Mouse (Mus musculus) neural tube, embryonic 11.5 days (tissue): ENCODE results near the gene Slc44a3. TPM values are rescaled to one million over a fixed set of nuclear protein-coding genes. Genes with fewer than 3 reads are reported as not detected.
A peak's percentile ranks its signal among the peaks of the same experiment; 100 is the strongest.

Experiments
- ATAC-seq: fragments of 200-750 bp; cut with Nextera tagmentation; 2 replicates; pipeline ENCODE4 v1.8.0; 2017; ENCODE audit warnings: moderate number of reproducible peaks, mild to moderate bottlenecking, moderate TSS enrichment, moderate library complexity; ENCODE audit not compliant: insufficient read depth, low FRiP score, low TSS enrichment
- DNase-seq: peaks from one replicate; pipeline ENCODE4 v3.0.0-alpha.2; 2015; ENCODE audit warnings: low spot score
- H3K27ac ChIP-seq: fragments of 300-500 bp; sonication (generic); 2 replicates; pipeline ENCODE4 v1.5.1; 2014; ENCODE audit warnings: low read depth, mild to moderate bottlenecking, low read length
- H3K27me3 ChIP-seq: fragments of 300-500 bp; sonication (generic); 2 replicates; pipeline ENCODE4 v1.6.1; 2014; ENCODE audit warnings: mild to moderate bottlenecking, low read length, mixed read lengths; ENCODE audit not compliant: control insufficient read depth, insufficient read depth
- H3K36me3 ChIP-seq: fragments of 300-500 bp; sonication (generic); 2 replicates; pipeline ENCODE4 v1.6.1; 2014; ENCODE audit warnings: mild to moderate bottlenecking, low read length, moderate library complexity, mixed read lengths; ENCODE audit not compliant: control insufficient read depth, insufficient read depth
- H3K4me1 ChIP-seq: fragments of 300-500 bp; sonication (generic); 2 replicates; pipeline ENCODE4 v1.6.1; 2014; ENCODE audit warnings: low read length, mixed read lengths; ENCODE audit not compliant: control insufficient read depth, insufficient read depth
- H3K4me2 ChIP-seq: fragments of 300-500 bp; sonication (generic); 2 replicates; pipeline ENCODE4 v1.6.1; 2014; ENCODE audit warnings: low read depth, mild to moderate bottlenecking, moderate library complexity
- H3K4me3 ChIP-seq: fragments of 300-500 bp; sonication (generic); 2 replicates; pipeline ENCODE4 v1.5.1; 2014; ENCODE audit warnings: low read depth, low read length
- H3K9ac ChIP-seq: fragments of 300-500 bp; sonication (generic); 2 replicates; pipeline ENCODE4 v1.6.1; 2014; ENCODE audit warnings: mild to moderate bottlenecking, low read length
- H3K9me3 ChIP-seq: fragments of 300-500 bp; sonication (generic); 2 replicates; pipeline ENCODE4 v1.6.1; 2016; ENCODE audit warnings: low read length; ENCODE audit not compliant: control insufficient read depth
- WGBS: fragments of 180-500 bp; shearing (Covaris S2); extraction: QIAGEN DNeasy Blood & Tissue Kit; methylation state at CpG from one replicate; pipeline ENCODE4 v1.1.7; 2014; 5-methylcytosine and 5-hydroxymethylcytosine counted together
- polyA plus RNA-seq: library from polyadenylated mRNA; unstranded; fragments of >200 nt; fragmentation: Nextera tagmentation; extraction: Ambion mirVana; gene quantifications from 2 replicates; pipeline ENCODE4 v1.2.1, GENCODE M21; 2014

The Slc44a3 gene
- polyA plus RNA-seq, 1 experiment from 2014 or later, result 0.31 TPM

DNA sequence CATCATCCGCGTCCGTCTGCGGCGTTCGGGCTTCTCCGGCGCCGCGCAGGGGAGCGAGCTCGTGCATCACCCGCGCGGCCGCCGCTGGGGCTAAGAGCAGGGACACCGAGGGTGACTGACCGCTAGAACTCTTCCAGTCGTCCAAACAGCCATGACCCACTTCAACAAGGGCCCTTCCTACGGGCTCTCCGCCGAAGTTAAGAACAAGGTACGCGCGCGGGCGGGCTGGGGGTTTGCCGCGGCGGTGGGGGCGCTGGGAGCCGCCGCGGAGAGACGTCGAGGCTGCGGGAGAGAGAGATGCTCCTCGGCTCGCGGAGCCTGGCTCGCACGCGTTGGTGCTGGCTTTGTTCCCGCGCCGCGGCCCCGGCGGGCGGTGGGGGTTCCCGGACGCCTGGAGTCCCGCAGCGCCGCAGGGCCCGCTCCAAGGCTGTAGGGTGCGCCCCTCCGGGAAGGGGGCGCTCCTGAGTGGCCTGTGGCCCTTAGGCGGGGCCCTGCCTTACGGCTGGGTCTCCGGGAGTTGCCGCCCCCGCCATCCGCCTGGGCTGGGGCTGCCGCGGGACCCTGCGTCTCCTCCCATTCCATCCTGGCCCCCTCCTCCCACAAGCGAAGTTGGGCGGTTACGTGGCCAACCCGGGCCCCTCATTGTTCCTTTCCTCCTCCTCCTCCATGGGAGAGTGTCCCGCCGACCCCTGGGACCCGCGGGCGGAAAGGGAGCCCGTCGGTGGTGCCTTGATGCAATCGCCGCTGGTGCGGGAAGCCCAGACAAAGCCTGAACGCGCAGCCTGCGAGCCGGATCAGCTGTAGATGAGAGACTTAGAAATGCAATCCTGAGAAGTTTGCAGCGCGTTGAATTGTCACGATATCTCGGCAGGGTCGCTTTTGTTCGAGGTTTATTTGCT, 105.3 kb downstream of the Slc44a3 start:
- Histone ChIP-seq H3K4me1 (peaks cover 16% of the 10 kb centered on the region), H3K27ac (peak overlapping the region; percentile 99), H3K9ac (peak overlapping the region; percentile 98), H3K4me3 (peak overlapping the region; percentile 88), H3K9me3 (no peaks in the 10 kb centered on the region), H3K36me3 (no peaks in the 10 kb centered on the region), H3K27me3 (no peaks in the 10 kb centered on the region), H3K4me2 (peak overlapping the region; percentile 76)
- DNase-seq, result peak; percentile 88
- ATAC-seq, result peak; percentile 76
- under 1% methylated on average over 86 of the region's 93 CpGs for WGBS

DNA sequence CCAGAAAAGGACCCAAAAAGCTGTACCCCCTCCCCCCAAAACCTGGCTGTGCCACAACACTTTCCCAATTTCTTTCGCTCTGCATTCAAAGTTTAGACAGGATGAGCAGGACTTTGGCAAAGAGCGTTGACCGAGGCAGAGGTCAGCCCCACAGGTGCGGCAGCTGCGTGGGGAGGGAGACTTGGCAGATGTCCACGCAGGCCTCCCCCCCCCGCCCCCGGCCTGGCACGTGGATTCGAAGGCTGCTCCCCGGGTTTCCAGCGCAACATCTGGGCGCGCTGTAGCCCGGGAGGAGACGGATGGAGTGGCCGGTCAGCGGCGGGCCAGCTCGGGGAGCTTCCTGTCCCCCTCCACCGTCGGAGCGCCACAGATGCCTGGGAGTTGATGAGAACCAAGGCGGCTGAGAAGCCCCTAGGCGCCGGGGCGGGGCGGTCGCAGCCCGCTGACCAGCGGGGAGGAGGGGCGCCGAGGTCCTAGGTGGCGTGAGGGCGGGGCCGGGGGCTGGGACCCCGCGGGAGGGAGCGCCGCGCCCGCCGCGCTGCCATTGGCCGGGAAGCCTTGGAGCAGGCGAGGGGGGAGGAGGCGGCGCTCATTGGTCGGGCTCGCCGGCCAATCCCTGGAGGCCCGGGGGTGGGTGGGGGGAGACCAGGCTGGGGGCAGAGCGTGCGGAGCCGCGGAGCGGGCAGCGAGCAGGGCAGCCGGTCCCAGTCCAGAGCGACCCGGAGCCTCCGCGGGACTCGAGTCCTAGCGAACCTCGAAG, 106.2 kb downstream of the Slc44a3 start, which contains the start of gene Cnn3:
TSS of gene Cnn3 (plus strand) at position 637 of the 760 bp plus-strand sequence.
- H3K4me3 ChIP-seq, result peak within 1 kb of the TSS; percentile 88
- H3K4me2 ChIP-seq, result peak within 1 kb of the TSS; percentile 76
- DNase-seq, result peak; percentile 98
- no peaks in the 10 kb centered on the region for H3K9me3 ChIP-seq
- H3K4me1 ChIP-seq, result peaks cover 16% of the 10 kb centered on the region
- peak within 1 kb of the TSS; percentile 98 for H3K9ac ChIP-seq
- WGBS, result 1% methylated on average over 37 of the region's 66 CpGs
- H3K27ac ChIP-seq, result peak within 1 kb of the TSS; percentile 99
- peak; percentile 90 for ATAC-seq
- no peaks in the 10 kb centered on the region for H3K36me3 ChIP-seq
- H3K27me3 ChIP-seq, result no peaks in the 10 kb centered on the region

DNA sequence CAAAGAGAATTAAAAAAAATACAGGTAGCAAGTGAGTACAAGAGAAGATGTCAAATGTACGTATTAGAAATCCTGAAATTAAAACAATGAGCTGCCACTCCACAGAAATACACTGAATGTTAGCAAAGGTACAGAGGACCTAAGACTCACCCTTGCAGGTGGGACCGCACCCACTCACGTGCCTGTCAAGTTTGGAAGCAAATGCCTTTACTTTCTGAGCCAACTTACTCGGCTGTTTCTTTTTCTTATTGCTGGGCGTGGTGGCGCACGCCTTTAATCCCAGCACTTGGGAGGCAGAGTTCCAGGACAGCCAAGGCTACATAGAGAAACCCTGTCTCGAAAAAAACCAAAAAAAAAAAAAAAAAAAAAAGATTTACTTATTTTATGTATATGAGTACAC, 109.8 kb downstream of the Slc44a3 start:
- Histone ChIP-seq H3K27ac (no peak overlapping the region), H3K27me3 (no peaks in the 10 kb centered on the region), H3K4me2 (no peak overlapping the region), H3K4me3 (no peak overlapping the region), H3K4me1 (peaks cover 9% of the 10 kb centered on the region; the same call in 1 of the 2 replicates), H3K9me3 (no peaks in the 10 kb centered on the region), H3K9ac (no peak overlapping the region), H3K36me3 (no peaks in the 10 kb centered on the region)
- ATAC-seq (no peak), DNase-seq (no peak)
- 86% methylated on average over 8 of the region's 8 CpGs for WGBS

DNA sequence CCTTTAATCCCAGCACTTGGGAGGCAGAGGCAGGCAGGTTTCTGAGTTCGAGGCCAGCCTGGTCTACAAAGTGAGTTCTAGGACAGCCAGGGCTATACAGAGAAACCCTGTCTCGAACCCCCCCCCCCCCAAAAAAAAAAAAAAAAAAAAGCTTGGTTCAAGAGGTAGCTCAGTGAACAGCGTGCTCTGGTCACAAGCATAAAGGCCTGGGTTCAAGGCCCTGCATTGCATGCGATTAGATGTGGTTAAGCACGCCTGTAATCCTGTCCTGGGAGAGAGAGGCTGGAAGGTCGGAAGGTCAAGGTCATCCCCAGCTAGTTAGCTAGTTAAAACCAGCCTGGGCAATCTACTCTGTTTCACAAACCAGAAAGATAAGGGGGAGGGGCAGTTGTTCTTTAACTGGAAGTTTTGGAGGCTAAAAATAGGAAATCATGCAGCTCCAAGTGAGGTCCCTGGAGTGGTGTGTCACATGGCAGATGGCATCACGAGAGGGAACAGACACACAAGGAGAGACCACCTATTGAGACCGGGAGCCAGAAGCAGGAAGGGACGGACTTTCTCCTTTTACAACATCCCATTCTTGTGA, 113.3 kb downstream of the Slc44a3 start:
- DNase-seq (no peak), ATAC-seq (no peak)
- Histone ChIP-seq H3K9me3 (no peaks in the 10 kb centered on the region), H3K9ac (no peak overlapping the region), H3K27ac (no peak overlapping the region), H3K4me3 (no peak overlapping the region), H3K4me1 (peaks cover 5% of the 10 kb centered on the region; the same call in 1 of the 2 replicates), H3K36me3 (no peaks in the 10 kb centered on the region), H3K4me2 (no peak overlapping the region), H3K27me3 (no peaks in the 10 kb centered on the region)
- 74% methylated on average over 9 of the region's 9 CpGs for WGBS

DNA sequence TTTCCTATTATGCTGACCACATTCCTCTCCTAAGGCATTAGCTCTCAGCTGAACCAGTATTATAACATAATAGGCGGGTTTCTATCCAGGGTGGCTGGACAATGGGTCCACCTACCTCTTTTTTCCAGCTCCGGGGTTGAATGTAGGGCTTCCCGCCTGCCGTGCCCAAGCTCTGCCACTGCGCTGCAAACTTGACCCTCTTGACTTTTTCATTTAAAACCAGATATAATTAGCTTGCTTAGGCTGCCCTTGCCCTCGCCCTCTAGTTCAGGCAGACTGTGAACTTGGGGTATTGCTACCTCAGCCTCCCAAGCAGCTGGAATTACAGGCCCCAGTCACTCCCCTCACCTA, 114.0 kb downstream of the Slc44a3 start:
- H3K27me3 ChIP-seq, result no peaks in the 10 kb centered on the region
- H3K9ac ChIP-seq, result no peak overlapping the region
- H3K4me1 ChIP-seq, result peaks cover 5% of the 10 kb centered on the region; the same call in 1 of the 2 replicates
- 41% methylated on average over 6 of the region's 6 CpGs for WGBS
- ATAC-seq (peak; percentile 17; the same call in 1 of the 2 replicates), DNase-seq (no peak)
- H3K36me3 ChIP-seq, result no peaks in the 10 kb centered on the region
- no peak overlapping the region for H3K27ac ChIP-seq
- no peak overlapping the region for H3K4me3 ChIP-seq
- H3K9me3 ChIP-seq, result no peaks in the 10 kb centered on the region
- no peak overlapping the region for H3K4me2 ChIP-seq

DNA sequence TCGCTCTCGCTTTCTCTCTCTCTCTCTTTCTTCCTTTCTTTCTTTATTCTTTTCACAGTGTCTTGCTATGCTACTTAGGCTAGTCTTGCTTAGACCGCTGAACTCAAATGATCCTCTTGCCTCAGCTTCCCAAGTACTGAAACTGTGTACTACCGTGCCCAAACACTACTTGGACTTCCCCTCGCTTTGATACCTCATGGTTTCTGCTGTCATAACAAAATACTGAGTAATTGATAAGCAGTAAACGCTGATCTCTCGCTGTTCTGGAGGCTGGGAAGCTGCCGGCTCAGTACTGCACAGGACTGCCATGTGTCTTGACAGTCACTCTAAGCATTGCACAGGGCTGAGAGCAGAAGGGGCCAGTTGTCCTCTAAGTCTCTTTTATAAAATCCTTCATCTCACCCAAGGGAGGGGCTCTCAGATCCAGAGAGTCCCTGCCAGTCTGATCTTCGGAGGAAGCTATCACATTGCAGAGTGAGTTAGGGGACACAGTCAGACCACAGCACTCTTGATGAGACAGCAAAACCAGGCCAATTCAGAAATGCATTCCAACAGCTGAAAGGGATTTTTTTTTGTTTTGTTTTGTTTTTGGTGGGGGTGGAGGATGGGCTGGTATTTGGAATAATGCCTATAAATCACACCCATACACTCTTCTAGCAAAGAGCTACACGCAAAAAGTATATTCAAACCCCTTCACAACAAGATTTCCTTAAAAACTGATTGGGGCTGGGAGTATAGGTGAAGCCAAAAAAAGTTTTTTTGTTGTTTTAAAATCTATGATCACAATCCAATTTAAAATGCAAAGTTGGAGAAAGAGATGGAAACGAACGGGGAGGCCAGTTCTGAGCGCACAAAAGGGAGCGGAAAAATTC, 114.6 kb downstream of the Slc44a3 start:
- no peak overlapping the region for H3K9ac ChIP-seq
- 64% methylated on average over 14 of the region's 14 CpGs for WGBS
- no peak for ATAC-seq
- H3K27me3 ChIP-seq, result no peaks in the 10 kb centered on the region
- no peak overlapping the region for H3K4me2 ChIP-seq
- DNase-seq, result no peak
- H3K4me3 ChIP-seq, result no peak overlapping the region
- peaks cover 5% of the 10 kb centered on the region; the same call in 1 of the 2 replicates for H3K4me1 ChIP-seq
- H3K27ac ChIP-seq, result no peak overlapping the region
- no peaks in the 10 kb centered on the region for H3K36me3 ChIP-seq
- no peaks in the 10 kb centered on the region for H3K9me3 ChIP-seq

DNA sequence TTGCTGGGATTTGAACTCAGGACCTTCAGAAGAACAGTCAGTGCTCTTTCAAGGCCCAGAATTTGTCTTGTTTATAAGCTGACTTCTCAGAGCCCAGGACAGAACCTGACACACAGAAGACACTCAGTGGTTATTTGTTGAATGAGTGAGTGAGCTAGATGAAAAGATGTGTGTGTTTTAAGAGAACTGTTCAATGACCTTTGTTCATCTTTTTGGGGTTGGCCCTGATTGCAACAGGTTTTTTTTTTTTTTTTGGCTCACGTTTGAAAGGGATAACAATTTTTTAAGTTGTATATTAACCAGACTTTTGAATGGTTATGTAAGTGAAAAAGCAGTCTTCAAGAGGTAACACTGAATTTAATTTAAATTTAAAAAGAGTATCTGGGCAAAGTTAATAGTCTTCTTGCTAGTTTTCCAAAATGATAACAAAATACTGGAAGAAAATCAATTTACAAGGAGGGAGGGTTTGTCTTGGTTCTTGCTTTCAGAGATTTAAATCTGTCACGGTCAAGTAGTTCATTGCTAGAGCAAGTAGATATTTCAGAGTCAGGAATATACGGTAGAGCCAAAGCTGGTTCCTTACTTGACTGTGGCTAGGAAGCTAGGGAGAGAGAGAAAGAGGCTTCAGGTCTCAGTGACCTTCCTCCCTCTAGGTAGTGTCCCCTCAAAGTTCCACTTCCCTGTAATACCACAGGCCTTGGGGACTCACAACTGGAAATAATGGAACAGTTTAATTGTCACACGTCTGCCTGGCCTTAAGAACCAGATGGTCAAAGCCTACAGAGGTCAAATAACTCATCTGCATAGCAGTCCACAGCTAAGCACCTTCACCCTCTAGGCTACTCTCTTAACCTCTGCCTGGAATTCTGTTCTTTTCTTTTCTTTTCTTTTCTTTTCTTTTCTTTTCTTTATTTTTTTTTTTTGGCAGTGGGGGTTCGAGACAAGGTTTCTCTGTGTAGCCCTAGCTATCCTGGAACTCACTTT, 115.7 kb downstream of the Slc44a3 start:
- no peak for ATAC-seq
- Histone ChIP-seq H3K36me3 (no peaks in the 10 kb centered on the region), H3K9me3 (no peaks in the 10 kb centered on the region), H3K27ac (no peak overlapping the region), H3K4me3 (no peak overlapping the region), H3K4me1 (peaks cover 5% of the 10 kb centered on the region; the same call in 1 of the 2 replicates), H3K4me2 (no peak overlapping the region), H3K27me3 (no peaks in the 10 kb centered on the region), H3K9ac (no peak overlapping the region)
- no peak for DNase-seq
- WGBS, result 72% methylated on average over 5 of the region's 5 CpGs
